Mouse (Mus musculus): Measurements from ENCODE around the gene Fam222a.

Gene Fam222a

GRCm38 (mm10) chr5:114567565-114568197 is at the start of gene Fam222a:
Gene Fam222a (plus strand): TSS chr5:114568016.
- peak; percentile 85 for DNase-seq

GRCm38 (mm10) chr5:114528355-114528754 is 39.5 kb upstream of the Fam222a start:
- no peak for DNase-seq

- no peak for DNase-seq
Measured at GRCm38 (mm10) chr5:114530337-114530736, 37.5 kb upstream of the Fam222a start.

- no peak for DNase-seq
Measured at GRCm38 (mm10) chr5:114532055-114532454, 35.8 kb upstream of the Fam222a start.

GRCm38 (mm10) chr5:114537308-114538020 is 30.4 kb upstream of the Fam222a start:
- no peak for DNase-seq

- no peak for DNase-seq
Measured at GRCm38 (mm10) chr5:114538021-114538405, 29.8 kb upstream of the Fam222a start.

GRCm38 (mm10) chr5:114538752-114539151 is 29.1 kb upstream of the Fam222a start:
- no peak for DNase-seq

- no peak for DNase-seq
Measured at GRCm38 (mm10) chr5:114539766-114540165, 28.1 kb upstream of the Fam222a start.

GRCm38 (mm10) chr5:114541656-114542445 is 26.0 kb upstream of the Fam222a start:
- DNase-seq: no peak

GRCm38 (mm10) chr5:114543656-114544055 is 24.2 kb upstream of the Fam222a start:
- DNase-seq: no peak

- DNase-seq: no peak
Measured at GRCm38 (mm10) chr5:114544205-114544604, 23.6 kb upstream of the Fam222a start.

- DNase-seq: no peak
Measured at GRCm38 (mm10) chr5:114545076-114545475, 22.7 kb upstream of the Fam222a start.

- DNase-seq: no peak
Measured at GRCm38 (mm10) chr5:114548976-114549375, 18.8 kb upstream of the Fam222a start.

GRCm38 (mm10) chr5:114549770-114550169 is 18.0 kb upstream of the Fam222a start:
- DNase-seq: no peak

- peak; percentile 34 for DNase-seq
Measured at GRCm38 (mm10) chr5:114550431-114550830, 17.4 kb upstream of the Fam222a start.

GRCm38 (mm10) chr5:114550886-114551492 is 16.8 kb upstream of the Fam222a start:
- no peak for DNase-seq

- no peak for DNase-seq
Measured at GRCm38 (mm10) chr5:114552507-114553208, 15.2 kb upstream of the Fam222a start.

- DNase-seq: no peak
Measured at GRCm38 (mm10) chr5:114553706-114554105, 14.1 kb upstream of the Fam222a start.

GRCm38 (mm10) chr5:114555424-114555823 is 12.4 kb upstream of the Fam222a start:
- DNase-seq: no peak

- no peak for DNase-seq
Measured at GRCm38 (mm10) chr5:114556109-114556508, 11.7 kb upstream of the Fam222a start.

- no peak for DNase-seq
Measured at GRCm38 (mm10) chr5:114557765-114558731, 9.8 kb upstream of the Fam222a start.

Data from thymus, postnatal 25 days (tissue).